Mouse (Mus musculus) midbrain, embryonic 12.5 days (tissue): Measurements from ENCODE around the gene Gm5244. TPM values are rescaled to one million over a fixed set of nuclear protein-coding genes. Genes with fewer than 3 reads are reported as not detected.

Source experiments
- ATAC-seq: fragments of 200-750 bp; cut with Nextera tagmentation; 2 replicates; pipeline ENCODE4 v1.8.0; 2017; ENCODE audit warnings: low read depth, moderate TSS enrichment, moderate library complexity; ENCODE audit not compliant: low FRiP score
- H3K27ac ChIP-seq: fragments of 300-500 bp; sonication (generic); replicated peaks from 2 replicates; pipeline ENCODE4 v1.5.1; 2016; ENCODE audit warnings: mild to moderate bottlenecking
- H3K27me3 ChIP-seq: fragments of 300-500 bp; sonication (generic); 2 replicates; pipeline ENCODE4 v1.6.1; 2016; ENCODE audit warnings: mild to moderate bottlenecking
- H3K36me3 ChIP-seq: fragments of 300-500 bp; sonication (generic); 2 replicates; pipeline ENCODE4 v1.6.1; 2016
- H3K4me1 ChIP-seq: fragments of 300-500 bp; sonication (generic); 2 replicates; pipeline ENCODE4 v1.6.1; 2016
- H3K4me2 ChIP-seq: fragments of 300-500 bp; sonication (generic); replicated peaks from 2 replicates; pipeline ENCODE4 v1.6.1; 2016; ENCODE audit warnings: mild to moderate bottlenecking, moderate library complexity
- H3K4me3 ChIP-seq: fragments of 300-500 bp; sonication (generic); 2 replicates; pipeline ENCODE4 v1.5.1; 2016; ENCODE audit warnings: mild to moderate bottlenecking
- H3K9ac ChIP-seq: fragments of 300-500 bp; sonication (generic); replicated peaks from 2 replicates; pipeline ENCODE4 v1.6.1; 2016; ENCODE audit warnings: mild to moderate bottlenecking, moderate library complexity
- H3K9me3 ChIP-seq: fragments of 300-500 bp; sonication (generic); 2 replicates; pipeline ENCODE4 v1.6.1; 2016; ENCODE audit warnings: mild to moderate bottlenecking
- WGBS: fragments of 180-500 bp; shearing (Covaris S2); methylation state at CpG from one replicate; pipeline ENCODE4 v1.1.7; 2016; 5-methylcytosine and 5-hydroxymethylcytosine counted together
- polyA plus RNA-seq: library from polyadenylated mRNA; unstranded; fragments of >200 nt; fragmentation: Nextera tagmentation; extraction: Ambion mirVana; gene quantifications from 2 replicates; pipeline ENCODE4 v1.2.1, GENCODE M21; 2016

Gm5244 gene
- polyA plus RNA-seq, 1 experiment from 2014 or later, result not detected

DNA sequence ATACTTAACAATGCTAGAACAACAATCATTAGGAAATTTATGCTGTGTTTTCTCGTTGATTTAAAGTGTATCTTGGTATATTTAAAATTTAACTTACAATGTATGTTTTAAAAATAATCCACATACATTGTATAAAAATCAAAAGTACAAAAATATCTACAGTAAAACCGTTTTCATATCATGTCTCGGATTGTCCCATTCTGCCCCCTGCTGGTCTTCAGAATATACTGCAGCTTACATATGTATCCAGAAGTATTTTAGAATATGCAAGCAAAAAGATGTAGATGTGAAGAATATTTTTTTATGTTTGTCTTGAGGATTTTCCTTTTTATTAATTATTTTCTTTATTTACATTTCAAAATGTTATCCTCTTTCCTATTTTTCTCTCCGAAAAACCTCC is 26.1 kb upstream of the Gm5244 start:
- Histone ChIP-seq H3K4me3 (no peak overlapping the region), H3K9me3 (no peaks in the 10 kb centered on the region), H3K27me3 (no peaks in the 10 kb centered on the region), H3K4me2 (no peak overlapping the region), H3K36me3 (no peaks in the 10 kb centered on the region), H3K9ac (no peak overlapping the region), H3K4me1 (no peaks in the 10 kb centered on the region), H3K27ac (no peak overlapping the region)
- WGBS, result 39% methylated on average over 4 of the region's 4 CpGs
- ATAC-seq, result no peak

DNA sequence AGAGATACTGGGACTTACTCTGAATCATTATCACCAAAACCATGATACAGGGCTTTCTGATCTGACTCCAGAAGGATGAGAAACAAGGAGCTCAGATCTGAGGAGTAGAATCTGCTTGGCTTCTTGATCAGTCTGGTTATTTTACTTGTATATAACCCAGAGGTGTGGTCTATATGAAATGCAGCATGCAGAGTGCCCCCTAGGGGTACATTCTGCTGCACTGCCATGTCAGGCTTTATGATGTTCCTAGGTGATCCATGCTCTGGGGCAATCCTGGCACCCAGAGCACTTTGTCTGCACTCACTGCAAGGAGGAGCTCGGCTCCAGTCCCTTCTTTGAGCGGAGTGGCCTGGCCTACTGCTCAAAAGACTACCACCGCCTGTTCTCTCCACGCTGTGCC is 21.9 kb upstream of the Gm5244 start:
- Histone ChIP-seq H3K4me1 (no peaks in the 10 kb centered on the region), H3K36me3 (no peaks in the 10 kb centered on the region), H3K27ac (no peak overlapping the region), H3K4me3 (no peak overlapping the region), H3K27me3 (no peaks in the 10 kb centered on the region), H3K9ac (no peak overlapping the region), H3K9me3 (no peaks in the 10 kb centered on the region), H3K4me2 (no peak overlapping the region)
- 0 out of 2 replicates have a peak, but pooled peaks have one; percentile 19 for ATAC-seq
- 72% methylated on average over 4 of the region's 4 CpGs for WGBS

DNA sequence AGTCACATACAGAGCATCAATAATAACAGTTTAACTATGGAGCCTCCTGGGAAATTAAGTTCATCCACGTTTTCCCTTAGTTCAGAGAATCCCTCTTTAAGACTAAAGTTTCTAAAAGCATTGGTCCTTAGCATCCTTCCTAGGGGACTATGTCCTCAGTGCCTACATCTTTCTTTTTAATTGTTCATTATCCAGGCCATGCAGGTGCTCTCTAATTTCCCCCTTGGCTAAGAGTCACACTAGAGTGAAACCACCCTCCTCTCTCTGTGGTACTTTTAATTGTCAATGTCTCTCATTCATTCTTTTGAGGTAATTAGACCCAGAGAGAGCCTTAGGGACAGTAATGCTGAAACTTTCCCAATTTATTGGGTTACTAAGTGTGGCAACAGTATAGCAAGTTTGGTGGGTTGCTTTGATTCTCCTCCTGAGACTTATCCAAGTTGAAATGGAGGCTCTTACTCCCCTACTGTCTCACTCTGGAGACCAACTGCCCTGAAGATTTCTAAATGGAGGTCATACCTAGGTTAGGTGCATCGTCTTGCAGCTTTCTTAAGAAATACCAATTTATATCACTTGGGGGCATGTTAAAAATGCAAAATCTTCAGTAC is 15.6 kb upstream of the Gm5244 start:
- Histone ChIP-seq H3K9ac (no peak overlapping the region), H3K27ac (no peak overlapping the region), H3K4me3 (no peak overlapping the region), H3K27me3 (no peaks in the 10 kb centered on the region), H3K36me3 (no peaks in the 10 kb centered on the region), H3K9me3 (no peaks in the 10 kb centered on the region), H3K4me1 (no peaks in the 10 kb centered on the region), H3K4me2 (no peak overlapping the region)
- WGBS, result 80% methylated on average over 2 of the region's 2 CpGs
- ATAC-seq, result no peak

DNA sequence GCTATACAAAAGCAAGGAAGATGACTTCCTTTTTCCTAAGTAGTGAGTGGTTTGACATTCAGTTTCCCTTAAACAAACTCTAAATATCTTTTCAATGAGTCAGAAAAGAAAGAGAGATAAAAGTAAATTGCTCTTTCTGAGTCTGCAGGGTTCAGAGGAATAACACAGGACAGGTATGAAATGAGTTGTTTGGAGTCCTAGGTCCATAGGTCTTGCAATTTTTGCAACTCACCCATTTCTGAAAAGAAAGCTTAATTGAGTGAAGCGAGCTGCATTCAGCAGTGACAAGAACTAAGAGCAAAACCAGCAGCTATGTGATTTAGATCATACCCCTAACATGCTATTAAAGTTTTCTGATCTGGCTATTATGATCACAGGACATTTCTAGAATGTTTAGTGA is 14.9 kb upstream of the Gm5244 start:
- Histone ChIP-seq H3K9ac (no peak overlapping the region), H3K4me1 (no peaks in the 10 kb centered on the region), H3K4me3 (no peak overlapping the region), H3K4me2 (no peak overlapping the region), H3K27ac (no peak overlapping the region), H3K27me3 (no peaks in the 10 kb centered on the region), H3K9me3 (no peaks in the 10 kb centered on the region), H3K36me3 (no peaks in the 10 kb centered on the region)
- WGBS, result 82% methylated on average over 1 of the region's 1 CpGs
- no peak for ATAC-seq

DNA sequence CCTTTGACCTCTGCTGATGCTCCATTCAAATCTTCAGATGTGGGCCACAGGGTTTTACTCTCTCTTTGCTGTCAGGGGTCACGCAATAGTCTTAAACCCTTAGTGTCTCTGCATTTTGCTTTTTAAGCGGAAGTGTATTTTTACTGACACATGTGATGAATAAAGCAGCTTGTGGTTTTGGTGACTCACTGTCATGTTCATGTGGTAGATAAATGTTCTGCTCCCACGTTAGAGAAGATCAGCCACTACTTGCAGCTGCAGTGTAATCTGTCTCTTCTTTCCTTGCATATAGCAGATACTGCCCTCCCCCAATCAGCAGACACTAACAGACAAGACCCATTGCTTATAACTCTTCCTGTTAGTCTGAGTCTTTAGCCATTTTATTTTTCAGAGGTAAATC is 12.9 kb upstream of the Gm5244 start:
- ATAC-seq, result no peak
- Histone ChIP-seq H3K9me3 (no peaks in the 10 kb centered on the region), H3K4me2 (no peak overlapping the region), H3K4me1 (no peaks in the 10 kb centered on the region), H3K9ac (no peak overlapping the region), H3K4me3 (no peak overlapping the region), H3K27me3 (no peaks in the 10 kb centered on the region), H3K27ac (no peak overlapping the region), H3K36me3 (no peaks in the 10 kb centered on the region)
- 88% methylated on average over 3 of the region's 3 CpGs for whole genome bisulfite sequencing

DNA sequence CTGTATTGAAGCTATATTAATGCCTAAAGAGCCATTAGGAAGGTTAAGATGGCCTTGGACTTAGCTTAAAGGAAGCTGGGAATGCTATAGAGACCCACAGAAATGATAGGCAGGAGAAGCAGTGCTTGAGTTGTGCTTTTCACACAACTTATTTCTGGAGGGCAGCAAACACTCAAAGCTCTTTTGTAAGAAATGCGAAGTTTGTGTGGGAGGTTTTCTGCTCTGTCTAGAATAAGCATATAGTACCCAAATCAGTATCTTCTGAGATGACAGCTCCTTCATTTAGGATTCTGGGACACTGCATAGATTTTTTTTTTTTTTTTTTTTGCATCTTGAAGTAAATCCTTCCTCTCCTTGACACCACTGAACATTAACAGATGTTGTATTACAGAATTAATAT is 8.0 kb upstream of the Gm5244 start:
- 88% methylated on average over 1 of the region's 1 CpGs for WGBS
- no peak for ATAC-seq
- Histone ChIP-seq H3K4me1 (no peaks in the 10 kb centered on the region), H3K9ac (no peak overlapping the region), H3K9me3 (no peaks in the 10 kb centered on the region), H3K4me2 (no peak overlapping the region), H3K27ac (no peak overlapping the region), H3K36me3 (no peaks in the 10 kb centered on the region), H3K4me3 (no peak overlapping the region), H3K27me3 (no peaks in the 10 kb centered on the region)

DNA sequence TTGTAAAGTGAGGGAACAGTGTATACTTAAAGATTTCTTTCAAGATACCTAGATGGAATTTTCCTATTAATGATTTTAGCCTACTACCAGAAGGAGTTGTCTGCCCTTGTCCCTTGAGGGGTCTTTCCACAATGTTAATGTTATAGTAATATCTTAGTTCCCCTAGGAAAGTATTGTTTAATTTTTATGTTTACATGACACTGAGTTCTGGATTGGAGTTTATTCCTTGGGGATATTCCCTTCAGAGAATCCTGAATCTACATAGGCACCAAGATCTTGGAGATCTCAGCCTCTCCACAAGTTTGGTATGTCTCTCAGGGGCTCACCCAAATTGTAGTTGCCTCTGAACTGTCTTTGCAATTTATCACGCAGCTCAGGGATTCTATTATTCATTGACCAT is 10.5 kb downstream of the Gm5244 start, which contains the start of gene Olfr1444:
Olfr1444 (plus strand) TSS at position 301 of the 400 bp plus-strand sequence.
- Histone ChIP-seq H3K4me3 (no peak within 1 kb of the TSS), H3K4me1 (no peaks in the 10 kb centered on the region), H3K27me3 (no peaks in the 10 kb centered on the region), H3K4me2 (no peak within 1 kb of the TSS), H3K27ac (no peak within 1 kb of the TSS), H3K9ac (no peak within 1 kb of the TSS), H3K36me3 (no peaks in the 10 kb centered on the region), H3K9me3 (no peaks in the 10 kb centered on the region)
- no peak for ATAC-seq
- 63% methylated on average over 1 of the region's 1 CpGs for WGBS

DNA sequence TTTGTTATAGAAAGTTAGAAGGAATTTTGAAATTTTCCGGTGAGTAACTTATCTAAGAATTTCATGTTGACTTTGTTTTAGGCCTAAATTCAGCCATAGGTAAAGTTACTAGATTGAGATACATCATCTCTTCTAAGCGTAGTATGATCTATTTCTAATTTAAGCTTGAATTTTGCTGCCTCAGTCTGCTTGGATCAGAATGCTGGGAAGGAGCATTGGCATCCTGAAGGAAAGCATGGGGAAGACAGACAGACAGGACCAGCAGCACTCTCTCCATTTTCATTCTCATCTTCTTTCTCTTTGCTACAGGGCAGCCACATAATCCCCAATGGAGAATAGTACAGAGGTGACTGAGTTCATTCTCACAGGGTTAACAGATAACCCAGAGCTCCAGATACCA is 37.1 kb downstream of the Gm5244 start, which contains the start of gene Olfr1445:
Olfr1445 (plus strand) TSS at position 301 of the 400 bp plus-strand sequence.
- no peak within 1 kb of the TSS for H3K27ac ChIP-seq
- H3K27me3 ChIP-seq, result no peaks in the 10 kb centered on the region
- H3K9ac ChIP-seq, result no peak within 1 kb of the TSS
- no peaks in the 10 kb centered on the region for H3K36me3 ChIP-seq
- 85% methylated on average over 2 of the region's 2 CpGs for WGBS
- no peaks in the 10 kb centered on the region for H3K9me3 ChIP-seq
- H3K4me2 ChIP-seq, result no peak within 1 kb of the TSS
- no peak for ATAC-seq
- H3K4me1 ChIP-seq, result no peaks in the 10 kb centered on the region
- no peak within 1 kb of the TSS for H3K4me3 ChIP-seq

DNA sequence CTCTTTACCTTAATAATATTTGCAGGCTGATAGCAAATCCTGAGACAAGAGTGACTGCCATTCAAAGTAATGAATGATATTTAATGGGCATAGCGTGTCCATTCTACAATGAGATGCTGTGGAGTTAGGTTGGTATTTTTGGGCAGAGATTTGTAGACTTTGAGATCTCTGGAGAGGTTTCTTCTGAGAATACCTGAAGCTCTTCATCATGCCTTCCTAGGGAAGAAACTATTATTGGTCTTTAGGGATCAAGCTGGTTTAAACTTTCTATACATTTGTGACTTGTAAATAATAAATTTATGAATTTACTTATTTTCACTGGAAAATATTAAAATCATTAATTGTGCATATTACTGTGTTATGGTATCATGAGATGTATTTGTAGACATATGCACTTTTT is 46.9 kb downstream of the Gm5244 start, which contains the start of gene Olfr1446:
Olfr1446 (minus strand) TSS at position 101 of the 400 bp plus-strand sequence.
- no peak within 1 kb of the TSS for H3K4me3 ChIP-seq
- H3K27me3 ChIP-seq, result no peaks in the 10 kb centered on the region
- H3K36me3 ChIP-seq, result no peaks in the 10 kb centered on the region
- H3K4me1 ChIP-seq, result no peaks in the 10 kb centered on the region
- H3K9me3 ChIP-seq, result 0 out of 2 replicates have a peak, but pooled peaks cover 3% of the 10 kb centered on the region
- 74% methylated on average over 1 of the region's 1 CpGs for WGBS
- no peak within 1 kb of the TSS for H3K9ac ChIP-seq
- no peak for ATAC-seq
- H3K27ac ChIP-seq, result no peak within 1 kb of the TSS
- no peak within 1 kb of the TSS for H3K4me2 ChIP-seq

Other genes with a start within 250 kb of the Gm5244 start
- not detected in 2 replicates for gene Gm4952, start 246.7 kb upstream of the Gm5244 start, polyA plus RNA-seq
- not detected in 2 replicates for gene Glyat, start 213.4 kb upstream of the Gm5244 start, polyA plus RNA-seq
- not detected in 2 replicates for gene Olfr1442, start 176.2 kb upstream of the Gm5244 start, polyA plus RNA-seq
- gene Olfr1443, start 168.6 kb upstream of the Gm5244 start, polyA plus RNA-seq, result not detected in 2 replicates
- gene Keg1, start 150.9 kb upstream of the Gm5244 start, polyA plus RNA-seq, result not detected in 2 replicates
- gene Cntf, start 81.0 kb upstream of the Gm5244 start, polyA plus RNA-seq, result 1.6 TPM in 2 replicates
- 22.1 and 22.7 TPM in 2 replicates for gene Zfp91, start 50.6 kb upstream of the Gm5244 start, polyA plus RNA-seq
- gene Lpxn, start 50.5 kb upstream of the Gm5244 start, polyA plus RNA-seq, result 1.3 and 1.8 TPM in 2 replicates
- not detected in 2 replicates for gene Olfr1444, start 10.6 kb downstream of the Gm5244 start, polyA plus RNA-seq
- gene Olfr1445, start 37.2 kb downstream of the Gm5244 start, polyA plus RNA-seq, result not detected in 2 replicates
- gene Olfr1446, start 46.8 kb downstream of the Gm5244 start, polyA plus RNA-seq, result not detected in 2 replicates
- gene Olfr1447, start 57.1 kb downstream of the Gm5244 start, polyA plus RNA-seq, result not detected in 2 replicates
- not detected in 2 replicates for gene Olfr1448, start 77.7 kb downstream of the Gm5244 start, polyA plus RNA-seq
- gene Olfr1449, start 84.2 kb downstream of the Gm5244 start, polyA plus RNA-seq, result not detected in 2 replicates
- gene Olfr1450, start 103.6 kb downstream of the Gm5244 start, polyA plus RNA-seq, result not detected in 2 replicates
- gene Olfr1451, start 148.3 kb downstream of the Gm5244 start, polyA plus RNA-seq, result not detected in 2 replicates
- not detected in 2 replicates for gene Olfr1453, start 181.6 kb downstream of the Gm5244 start, polyA plus RNA-seq
- gene Olfr1454, start 213.9 kb downstream of the Gm5244 start, polyA plus RNA-seq, result not detected in 2 replicates